Mouse (Mus musculus): ENCODE measurements around the gene Gm35549.
"Not testable (repeated sequence)": the region's sequence is repeated elsewhere in the genome, so short reads cannot be mapped to it uniquely, and the experiment has no call there.

The Gm35549 gene

DNA sequence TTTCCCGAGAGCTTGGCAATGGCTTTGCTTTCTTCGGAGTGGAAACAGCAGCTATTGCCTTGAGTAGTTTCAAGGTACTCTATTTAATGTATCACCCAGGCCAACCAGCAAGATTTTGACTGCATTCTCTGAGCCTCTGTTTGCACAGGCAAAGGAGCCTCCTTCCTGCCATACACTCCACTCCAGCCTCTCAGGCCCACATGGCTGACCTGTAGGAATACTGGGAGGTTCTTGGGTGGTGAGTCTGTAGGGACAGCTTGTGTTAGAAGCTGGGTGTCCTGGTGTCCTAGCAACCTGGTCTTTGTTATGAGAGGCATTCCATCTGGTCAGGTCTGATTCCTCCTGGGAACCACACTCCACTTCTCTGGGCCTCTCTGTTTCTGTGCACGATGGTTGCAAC is at the start of gene Gm35549:
Gene Gm35549, minus strand, starts transcription at position 276 of the 400 bp plus-strand sequence.
- no peak for DNase-seq (ENCODE audit: extremely low spot score, low read depth, low spot score)

DNA sequence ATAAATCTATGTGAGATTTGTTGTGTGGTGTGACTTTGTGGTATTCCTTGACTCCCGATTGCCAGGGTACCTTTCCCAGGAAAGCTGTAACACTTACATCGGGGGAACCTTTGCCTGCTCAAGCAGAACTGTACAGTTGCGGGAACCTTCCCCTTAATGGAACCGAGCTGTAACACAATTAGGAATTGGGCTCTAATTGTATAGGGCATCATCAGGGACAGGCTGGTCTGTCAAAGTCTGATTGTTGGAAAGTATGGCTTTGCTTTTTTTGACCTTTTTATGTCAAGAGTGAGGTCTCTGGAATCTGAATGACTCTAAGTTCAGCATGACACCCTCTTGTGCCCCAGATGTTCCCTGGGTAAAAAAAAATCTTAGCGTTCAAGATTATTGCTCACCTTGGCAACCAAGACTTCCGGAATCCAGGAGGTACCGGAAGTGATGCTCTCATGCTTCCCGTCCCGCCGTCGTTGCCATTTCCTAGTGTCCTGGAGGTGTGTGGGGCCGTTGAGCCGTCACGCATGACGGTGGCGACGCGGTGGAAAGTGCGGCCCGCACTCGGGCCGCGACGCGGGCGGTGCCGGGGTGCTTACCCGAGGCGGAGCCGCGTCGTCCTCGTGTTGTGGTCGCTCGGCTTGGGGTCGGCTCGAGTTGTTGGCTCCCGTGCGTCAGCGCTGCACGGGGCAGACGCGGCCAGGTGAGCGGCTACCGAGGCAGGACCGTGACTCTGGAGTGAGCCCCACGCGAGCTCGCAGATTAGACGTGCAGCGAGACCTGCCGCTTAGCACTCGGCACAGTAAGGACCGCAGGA is 42.7 kb upstream of the Gm35549 start:
- DNase-seq (ENCODE audit: extremely low spot score, low read depth, low spot score) = no peak

GRCm38 (mm10) chr9:122885385-122885784 is 41.5 kb upstream of the Gm35549 start, which contains the start of gene Zkscan7:
Gene Zkscan7, plus strand, starts transcription at chr9:122885685.
- DNase-seq (ENCODE audit: extremely low spot score, low read depth, low spot score) = no peak

DNA sequence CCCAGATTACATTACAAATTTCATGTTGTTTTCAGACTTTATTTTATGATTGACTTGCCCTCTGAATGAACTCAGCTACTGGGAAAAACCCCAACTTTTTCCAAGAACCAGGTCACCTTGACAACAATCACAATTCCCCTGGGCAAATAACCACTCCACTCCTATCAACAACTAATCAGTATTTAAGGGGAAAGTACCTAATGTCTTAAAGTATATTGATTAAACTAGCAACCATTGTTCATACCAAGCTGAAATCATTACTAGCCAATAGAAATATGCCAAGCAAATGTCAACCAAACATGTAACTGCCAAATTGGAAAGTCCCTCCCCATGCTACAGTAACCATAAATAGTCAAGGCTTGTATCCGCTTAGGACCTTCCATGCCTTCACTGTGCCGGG is 31.3 kb upstream of the Gm35549 start:
- no peak for DNase-seq (ENCODE audit: extremely low spot score, low read depth, low spot score)

DNA sequence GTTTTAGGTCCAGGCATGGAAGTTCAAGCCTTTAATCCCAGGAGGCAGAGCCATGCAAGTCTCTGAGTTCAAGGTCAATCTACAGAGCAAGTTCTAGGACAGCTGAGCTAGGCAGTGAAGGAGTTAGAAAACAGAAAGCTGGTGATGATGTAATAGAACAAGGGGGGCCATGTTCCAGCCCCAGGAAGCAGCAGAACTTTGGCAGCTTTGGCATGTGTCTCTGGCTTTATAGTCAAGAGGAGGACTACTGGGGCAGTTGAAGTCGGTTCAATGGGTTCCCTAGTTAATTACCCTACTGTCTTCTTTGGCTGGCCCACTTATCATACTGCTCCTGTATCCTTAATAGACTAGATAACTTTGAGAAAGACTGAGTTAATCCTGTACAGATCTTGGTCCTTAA is 30.8 kb upstream of the Gm35549 start:
- no peak for DNase-seq (ENCODE audit: extremely low spot score, low read depth, low spot score)

- no peak for DNase-seq (ENCODE audit: extremely low spot score, low read depth, low spot score)
Observed at GRCm38 (mm10) chr9:122872595-122872994, 28.8 kb upstream of the Gm35549 start.

- DNase-seq (ENCODE audit: extremely low spot score, low read depth, low spot score) = no peak
Observed at GRCm38 (mm10) chr9:122866192-122866591, 22.4 kb upstream of the Gm35549 start.

GRCm38 (mm10) chr9:122865697-122866166 is 21.9 kb upstream of the Gm35549 start, which contains the start of gene Zfp445:
Gene Zfp445, minus strand, starts transcription at chr9:122866006.
- peak; percentile 74 for DNase-seq (ENCODE audit: extremely low spot score, low read depth, low spot score)

DNA sequence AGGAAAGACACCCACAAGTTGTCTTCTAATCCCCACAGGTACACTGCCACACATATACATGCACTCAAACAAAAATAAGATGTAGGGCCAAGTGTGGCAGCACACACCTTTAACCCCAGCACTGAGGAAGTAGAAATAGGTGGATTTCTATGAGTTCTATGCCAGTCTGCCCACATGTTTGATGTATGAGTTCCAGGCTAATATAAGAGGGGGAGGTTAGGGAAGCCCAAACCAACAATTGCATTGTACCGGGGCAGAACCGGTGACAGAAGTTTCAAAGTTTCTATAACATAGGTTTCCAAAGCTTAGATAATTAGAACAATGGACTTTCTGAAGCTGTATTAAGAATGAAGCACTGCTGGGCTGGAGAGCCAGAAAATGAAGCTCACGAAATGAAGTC is 21.0 kb upstream of the Gm35549 start:
- no peak for DNase-seq (ENCODE audit: extremely low spot score, low read depth, low spot score)

DNA sequence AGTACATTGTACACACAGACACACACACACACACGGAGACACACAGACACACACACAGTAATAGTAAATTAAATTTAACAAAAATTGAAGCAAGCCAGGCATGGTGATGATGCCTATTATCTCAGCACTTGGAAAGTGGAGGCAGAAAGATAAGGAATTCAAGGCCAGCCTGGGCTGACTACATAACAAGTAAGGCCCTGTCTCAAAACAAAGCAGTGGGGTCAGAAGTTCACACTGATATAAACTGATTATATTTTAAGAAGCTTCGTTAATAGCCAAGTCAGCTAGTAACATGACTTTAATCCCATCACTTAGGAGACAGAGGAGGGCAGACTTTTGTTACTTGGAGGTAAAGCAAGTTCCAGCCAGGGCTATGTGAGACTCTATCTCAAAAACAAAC is 19.9 kb upstream of the Gm35549 start:
- DNase-seq (ENCODE audit: extremely low spot score, low read depth, low spot score) = no peak

- DNase-seq (ENCODE audit: extremely low spot score, low read depth, low spot score) = no peak
Observed at GRCm38 (mm10) chr9:122860752-122861151, 16.9 kb upstream of the Gm35549 start.

DNA sequence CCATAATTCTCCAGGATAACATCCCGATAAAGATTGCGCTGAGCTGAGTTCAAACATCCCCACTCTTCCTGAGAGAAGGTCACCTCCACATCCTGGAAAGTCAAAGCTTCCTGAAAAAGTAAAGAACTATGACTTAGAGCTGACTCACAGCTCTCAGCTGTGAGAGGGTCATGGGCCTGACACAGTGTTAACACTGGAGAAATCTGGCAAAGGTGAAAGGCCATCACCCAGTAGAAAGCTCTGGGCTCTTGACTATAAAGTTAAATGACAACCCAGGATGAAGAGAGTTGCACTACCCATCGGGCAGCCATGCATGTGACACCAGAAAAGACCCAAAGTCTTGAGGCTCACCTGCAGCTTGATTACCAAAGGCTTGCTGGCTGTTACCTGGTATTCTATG is 12.9 kb upstream of the Gm35549 start:
- DNase-seq (ENCODE audit: extremely low spot score, low read depth, low spot score) = no peak

GRCm38 (mm10) chr9:122855617-122856016 is 11.8 kb upstream of the Gm35549 start:
- no peak for DNase-seq (ENCODE audit: extremely low spot score, low read depth, low spot score)

DNA sequence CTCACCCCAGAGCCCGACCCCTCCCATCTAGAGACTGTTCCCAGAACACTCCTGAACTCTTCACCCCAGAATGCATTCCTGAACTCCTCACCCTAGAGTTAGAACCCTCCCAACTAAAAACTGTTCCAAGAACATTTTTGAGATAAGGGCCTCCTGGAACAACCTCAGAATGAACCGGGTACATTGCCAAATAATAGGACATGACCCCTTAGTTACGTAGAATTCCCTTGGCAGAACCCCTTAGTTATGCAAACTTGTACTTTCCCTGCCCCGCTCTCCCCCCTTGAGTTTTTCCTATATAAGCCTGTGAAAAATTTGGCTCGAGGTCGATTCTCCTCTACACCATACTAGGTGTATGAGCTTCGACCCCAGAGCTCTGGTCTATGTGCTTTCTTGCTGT is 11.3 kb upstream of the Gm35549 start:
- DNase-seq (ENCODE audit: extremely low spot score, low read depth, low spot score) = not testable (repeated sequence)

DNA sequence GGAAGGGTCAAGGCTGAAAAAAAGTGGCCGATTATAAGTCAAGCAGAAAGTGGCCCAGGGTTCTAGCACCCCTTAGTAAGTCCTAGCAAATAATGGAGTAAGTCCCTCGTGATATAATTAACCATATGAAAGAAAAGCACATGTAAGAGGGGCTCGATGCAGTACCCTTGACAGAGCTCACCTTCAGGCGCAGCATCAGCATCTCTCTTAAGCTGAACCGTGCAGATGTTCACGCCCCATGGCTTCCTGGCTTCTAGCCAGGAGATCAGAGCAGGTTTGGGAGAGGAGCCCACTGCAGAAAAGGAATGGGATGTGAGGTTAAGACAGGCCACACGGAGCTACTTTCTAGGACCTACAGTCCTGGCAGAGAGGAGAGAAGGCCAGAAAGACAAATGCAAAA is 10.7 kb upstream of the Gm35549 start:
- DNase-seq (ENCODE audit: extremely low spot score, low read depth, low spot score) = no peak

DNA sequence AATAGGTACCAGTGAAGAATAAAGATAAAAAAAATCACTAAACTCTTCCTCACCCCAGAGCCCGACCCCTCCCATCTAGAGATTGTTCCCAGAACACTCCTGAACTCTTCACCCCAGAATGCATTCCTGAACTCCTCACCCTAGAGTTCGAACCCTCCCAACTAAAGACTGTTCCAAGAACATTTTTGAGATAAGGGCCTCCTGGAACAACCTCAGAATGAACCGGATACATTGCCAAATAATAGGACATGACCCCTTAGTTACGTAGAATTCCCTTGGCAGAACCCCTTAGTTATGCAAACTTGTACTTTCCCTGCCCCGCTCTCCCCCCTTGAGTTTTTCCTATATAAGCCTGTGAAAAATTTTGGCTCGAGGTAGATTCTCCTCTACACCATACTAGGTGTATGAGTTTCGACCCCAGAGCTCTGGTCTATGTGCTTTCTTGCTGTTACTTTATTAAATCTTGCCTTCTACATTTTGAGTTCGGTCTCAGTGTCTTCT is 4.0 kb upstream of the Gm35549 start:
- DNase-seq (ENCODE audit: extremely low spot score, low read depth, low spot score) = not testable (repeated sequence)

DNA sequence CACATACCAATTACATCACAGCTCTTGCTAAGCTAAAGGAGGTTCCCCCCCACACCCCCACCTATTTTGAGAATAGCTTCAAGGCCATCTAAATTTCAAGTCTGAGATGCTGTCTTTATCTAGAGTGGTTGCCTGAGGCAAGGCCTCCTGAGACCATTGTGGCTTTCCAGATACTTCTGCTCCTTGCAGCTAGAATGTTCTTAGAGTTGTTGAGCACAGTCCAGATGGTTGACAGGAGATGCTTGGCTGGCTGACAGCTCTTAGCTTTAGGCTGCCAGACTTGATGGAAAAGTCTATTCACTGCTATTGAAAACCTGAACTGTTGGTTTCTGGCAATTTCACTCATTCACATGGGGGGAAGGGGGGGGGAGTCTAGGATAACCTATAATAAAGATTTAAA is 2.3 kb upstream of the Gm35549 start:
- DNase-seq (ENCODE audit: extremely low spot score, low read depth, low spot score) = no peak

DNA sequence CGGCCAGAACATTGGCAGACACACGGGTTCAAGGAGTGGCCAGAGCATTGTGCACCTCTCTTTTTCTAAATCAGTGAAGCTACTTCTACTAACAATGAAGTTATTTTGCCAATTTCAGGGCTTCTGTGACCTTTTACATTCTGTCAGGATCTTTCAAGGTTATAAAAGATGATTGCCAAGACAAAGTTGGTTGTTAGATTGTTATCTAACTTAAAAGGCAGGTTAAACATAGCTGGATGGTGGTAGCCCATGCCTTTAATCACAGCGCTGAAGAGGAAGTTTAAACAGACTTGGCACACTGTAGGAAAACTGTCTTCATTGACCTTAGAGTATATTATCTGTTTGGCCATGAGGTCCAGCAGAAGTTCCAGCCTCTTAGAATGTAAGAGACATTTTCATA is 1.8 kb upstream of the Gm35549 start:
- DNase-seq (ENCODE audit: extremely low spot score, low read depth, low spot score) = no peak

DNA sequence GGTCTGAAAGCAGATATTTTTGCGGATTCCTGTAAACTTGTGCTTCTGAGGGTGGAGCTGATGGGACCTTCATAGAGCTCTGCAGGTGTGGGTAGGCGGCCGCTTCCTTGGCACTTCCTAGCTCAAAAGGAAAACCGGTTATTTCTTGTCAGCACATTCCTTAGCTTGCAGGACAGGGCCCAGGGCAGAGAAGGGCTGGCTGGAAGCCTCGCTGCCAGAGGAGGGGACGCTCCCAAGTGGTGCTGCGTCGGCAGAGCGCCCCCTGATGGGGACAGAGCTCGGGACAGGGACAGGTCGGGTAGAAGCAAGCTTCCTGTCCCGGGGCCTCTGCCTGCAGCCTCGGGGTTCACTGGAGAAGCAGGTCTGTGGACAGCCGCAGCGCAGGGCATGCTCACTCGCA is 6.2 kb downstream of the Gm35549 start:
- peak; percentile 1 for DNase-seq (ENCODE audit: extremely low spot score, low read depth, low spot score)

DNA sequence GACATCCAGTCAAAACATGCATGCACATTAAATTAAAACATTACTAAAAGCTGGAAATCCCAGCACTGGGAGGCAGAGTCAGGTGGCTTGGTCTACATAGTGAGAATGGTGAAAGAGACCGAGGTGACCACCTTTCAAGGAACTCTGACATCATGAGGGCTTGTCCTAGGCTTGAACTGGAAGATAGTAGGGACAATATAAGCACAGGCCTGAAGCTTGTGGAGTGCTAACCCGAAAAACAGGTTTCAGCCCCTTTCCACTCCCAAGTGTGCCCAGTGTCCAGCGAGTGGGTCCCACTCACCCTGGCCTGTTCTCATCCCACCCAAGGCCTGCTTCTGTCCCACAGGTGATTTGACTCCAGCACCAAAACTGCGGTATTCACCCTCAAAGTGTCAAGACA is 6.6 kb downstream of the Gm35549 start:
- no peak for DNase-seq (ENCODE audit: extremely low spot score, low read depth, low spot score)

DNA sequence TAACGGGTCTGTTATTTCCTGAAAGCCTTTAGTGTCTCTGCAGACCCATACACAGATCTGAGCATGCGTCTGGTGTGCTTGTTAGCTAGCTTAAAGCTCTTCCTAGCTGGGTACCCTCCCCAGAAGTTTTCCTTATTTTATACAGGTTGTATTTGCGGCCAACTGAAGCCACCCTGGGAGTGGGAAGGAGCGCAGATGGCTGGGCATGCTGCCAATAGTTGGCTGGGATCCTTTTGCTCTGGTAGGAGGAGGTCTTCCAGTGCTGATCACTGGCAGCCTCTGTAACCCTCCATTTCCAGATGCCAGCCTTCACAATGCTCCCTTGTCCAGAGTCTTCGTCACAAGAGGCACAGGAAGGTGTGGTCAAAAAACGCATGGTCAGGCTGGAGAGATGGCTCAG is 7.0 kb downstream of the Gm35549 start:
- no peak for DNase-seq (ENCODE audit: extremely low spot score, low read depth, low spot score)

GRCm38 (mm10) chr9:122836126-122836525 is 7.7 kb downstream of the Gm35549 start:
- no peak for DNase-seq (ENCODE audit: extremely low spot score, low read depth, low spot score)
